ENCODE assay signal across 33 mouse cellular contexts in the genomic region with DNA sequence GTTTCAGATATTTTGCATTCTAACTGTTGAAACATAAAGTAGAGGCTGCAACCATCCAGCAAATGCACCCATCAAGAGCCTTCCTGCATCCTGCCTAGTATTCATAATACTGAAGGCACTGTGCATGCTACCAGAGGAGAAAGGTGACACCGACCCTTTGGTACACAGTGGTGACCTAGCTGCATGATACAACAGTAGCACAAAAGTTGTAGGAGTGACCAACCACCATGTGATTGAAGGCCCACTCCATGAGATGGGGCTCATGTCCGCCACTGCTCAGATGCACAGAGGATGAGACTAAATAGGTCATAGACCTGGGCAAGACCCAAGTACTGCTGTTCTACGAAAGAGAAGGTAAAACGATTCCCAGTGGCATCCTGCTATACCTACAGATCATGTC.
"Had no signal": no experiment of that assay in that cellular context is flagged by ENCODE, and none has a peak within 500 bp of the region (broad histone marks: within the 10 kb centered on the region; RNA-seq: fewer than 3 reads in every experiment).

No protein-coding gene starts in this region.

- H3K4me3 ChIP-seq: heart, embryonic 12.5 days; heart, embryonic 13.5 days; heart, embryonic 15.5 days; hindbrain, embryonic 10.5 days; hindbrain, embryonic 12.5 days; hindbrain, embryonic 13.5 days; hindbrain, embryonic 15.5 days; intestine, embryonic 15.5 days; kidney, embryonic 15.5 days; layer of hippocampus, adult 2 months; left cerebral cortex, adult 2 months had no signal

- H3K27ac ChIP-seq: heart, embryonic 13.5 days; heart, embryonic 15.5 days; hindbrain, embryonic 10.5 days; hindbrain, embryonic 12.5 days; hindbrain, embryonic 13.5 days; hindbrain, embryonic 14.5 days; hindbrain, embryonic 15.5 days; hindbrain, postnatal 0 days; intestine, embryonic 15.5 days; kidney, embryonic 15.5 days; kidney, postnatal 0 days; layer of hippocampus, adult 2 months; left cerebral cortex, adult 2 months had no signal

- ATAC-seq: hindbrain, embryonic 16.5 days; hindbrain, postnatal 0 days; inflammation-experienced regulatory T-cells, adult 6 months; intestine, embryonic 15.5 days; intestine, embryonic 16.5 days; intestine, postnatal 0 days had no signal

- H3K27me3 ChIP-seq: heart, embryonic 12.5 days; heart, embryonic 13.5 days; heart, embryonic 15.5 days; hindbrain, embryonic 12.5 days; hindbrain, embryonic 13.5 days; hindbrain, embryonic 15.5 days; intestine, embryonic 15.5 days; kidney, embryonic 15.5 days had no signal

- H3K9me3 ChIP-seq: heart, embryonic 12.5 days; heart, embryonic 13.5 days; heart, embryonic 15.5 days; hindbrain, embryonic 10.5 days; hindbrain, embryonic 12.5 days; hindbrain, embryonic 13.5 days; hindbrain, embryonic 15.5 days; intestine, embryonic 15.5 days; kidney, embryonic 15.5 days had no signal

- H3K4me1 ChIP-seq: heart, embryonic 15.5 days; hindbrain, embryonic 10.5 days; hindbrain, embryonic 12.5 days; hindbrain, embryonic 13.5 days; hindbrain, embryonic 15.5 days had no signal

- DNase-seq: heart, postnatal 10 days; heart, postnatal 36 days; heart, postnatal 4 days; kidney, adult 11 months; kidney, adult 18-20 months; kidney, adult 2 months; kidney, adult 8-10 months; kidney, adult 9 months; kidney, postnatal 10 days; kidney, postnatal 14 days; kidney, postnatal 25 days; kidney, postnatal 36 days; kidney, postnatal 4 days; layer of hippocampus, adult 9-11 months; layer of hippocampus, postnatal 36 days had no signal

- H3K4me2 ChIP-seq: heart, embryonic 12.5 days; heart, embryonic 13.5 days; heart, embryonic 15.5 days; hindbrain, embryonic 12.5 days; hindbrain, embryonic 13.5 days; hindbrain, embryonic 14.5 days; hindbrain, embryonic 15.5 days; intestine, embryonic 15.5 days; kidney, embryonic 15.5 days had no signal

- H3K9ac ChIP-seq: heart, embryonic 12.5 days; heart, embryonic 13.5 days; heart, embryonic 15.5 days; hindbrain, embryonic 12.5 days; hindbrain, embryonic 13.5 days; hindbrain, embryonic 14.5 days; hindbrain, embryonic 15.5 days; intestine, embryonic 15.5 days; kidney, embryonic 15.5 days had no signal

- H3K36me3 ChIP-seq: heart, embryonic 12.5 days; heart, embryonic 13.5 days; heart, embryonic 15.5 days; hindbrain, embryonic 10.5 days; hindbrain, embryonic 12.5 days; hindbrain, embryonic 13.5 days; hindbrain, embryonic 15.5 days; intestine, embryonic 15.5 days; kidney, embryonic 15.5 days had no signal
